Mouse (Mus musculus): Measurements from ENCODE around the gene Atf7ip. TPM values are rescaled to one million over a fixed set of nuclear protein-coding genes. Genes with fewer than 3 reads are reported as not detected.

Gene Atf7ip
- total and polyA plus RNA-seq, 3 experiments: 4.2 to 35.4 (median 29.7) TPM

GRCm38 (mm10) chr6:136463491-136463890 lies 42.5 kb upstream of the Atf7ip start (continued):
- no peak for TF ChIP-seq UBTF (IDR thresholded peaks at IDR 0.05; ENCODE audit: low read depth, low read length)
- no peak for TF ChIP-seq KAT2A (IDR thresholded peaks at IDR 0.05; ENCODE audit: insufficient replicate concordance, low read length)
- TF ChIP-seq MAX (IDR thresholded peaks at IDR 0.05; ENCODE audit: low read length): no peak; the same call in 1 of the 2 replicates
- peak; percentile 55; the same call in 1 of the 2 replicates for TF ChIP-seq TBP (conservative IDR thresholded peaks at IDR 0.05; ENCODE audit: low read depth, low read length)
- TF ChIP-seq USF1 (IDR thresholded peaks at IDR 0.05; ENCODE audit: low read depth, low read length): no peak
- peak; percentile 65 for TF ChIP-seq TCF12 (IDR thresholded peaks at IDR 0.05; ENCODE audit: low read depth, low read length)
- no peak for TF ChIP-seq ZKSCAN1 (IDR thresholded peaks at IDR 0.05; ENCODE audit: borderline replicate concordance, low read depth, low read length)
- peak; percentile 74 for TF ChIP-seq EP300 (IDR thresholded peaks at IDR 0.05; ENCODE audit: low read length)
- TF ChIP-seq SMC3 (IDR thresholded peaks at IDR 0.05; ENCODE audit: low read depth, low read length): peak; percentile 23
- TF ChIP-seq IRF4 (IDR thresholded peaks at IDR 0.05; ENCODE audit: low read depth, low read length): peak; percentile 56; the same call in 1 of the 2 replicates
- no peak for TF ChIP-seq CHD1 (IDR thresholded peaks at IDR 0.05; ENCODE audit: low read depth, low read length)

GRCm38 (mm10) chr6:136464121-136464621 lies 41.8 kb upstream of the Atf7ip start:
- H3K9me3 ChIP-seq (replicated peaks; ENCODE audit: low read length): peaks cover 7% of the 10 kb centered on the region
- peaks cover 0 to 6% of the 10 kb centered on the region in 2 experiments for H3K36me3 ChIP-seq (replicated peaks in 1 of 2; ENCODE audit: control insufficient read depth in 1 of 2, insufficient read depth in 1 of 2, low read length in 1 of 2)
- peak overlapping the region; percentile 57 to 63 (median 60) for H3K4me3 ChIP-seq (replicated peaks in 1 of 3; ENCODE audit: low read depth in 2 of 3, low read length in 2 of 3, poor library complexity in 1 of 3)
- DNase-seq (ENCODE audit: extremely low read depth): peak; percentile 91
- peak overlapping the region; percentile 57 for H3K4me2 ChIP-seq (ENCODE audit: insufficient read depth, low read depth, poor library complexity, severe bottlenecking)
- dilution Hi-C loops (cut with MboI; ENCODE audit: extremely low pct_ligation_motif_present, extremely low pct_unique_long_range_greater_than_20kb, low sequenced_read_pairs): no loop called here
- H3K9ac ChIP-seq (ENCODE audit: insufficient read depth, low read depth): peak overlapping the region; percentile 79
- peak overlapping the region; percentile 97 for H3K27ac ChIP-seq (ENCODE audit: insufficient read depth, low read depth)
- peaks cover 13 to 54% of the 10 kb centered on the region in 2 experiments for H3K4me1 ChIP-seq (ENCODE audit: control insufficient read depth in 1 of 2, insufficient read depth in 2 of 2)
- H3K79me2 ChIP-seq (replicated peaks; ENCODE audit: control insufficient read depth, extremely low read depth, insufficient read depth, poor library complexity, severe bottlenecking): no peaks in the 10 kb centered on the region
- in situ Hi-C loops (cut with MboI; ENCODE audit: low pct_ligation_motif_present, low pct_unique_long_range_greater_than_20kb, low sequenced_read_pairs): loop anchor here (5.0 kb wide), 1 partner anchor 37 kb away; no protein-coding TSS in a partner anchor
- H3K27me3 ChIP-seq (replicated peaks): no peaks in the 10 kb centered on the region
- no peak for TF ChIP-seq MAZ (IDR thresholded peaks at IDR 0.05; ENCODE audit: low read depth, low read length)
- no peak for TF ChIP-seq JUN (IDR thresholded peaks at IDR 0.05; ENCODE audit: insufficient read depth, low read depth, low read length)
- TF ChIP-seq ZKSCAN1 (IDR thresholded peaks at IDR 0.05; ENCODE audit: borderline replicate concordance, low read depth, low read length): no peak
- no peak for TF ChIP-seq RCOR1 (conservative IDR thresholded peaks at IDR 0.05; ENCODE audit: low read depth, low read length)
- no peak for TF ChIP-seq CTCF (conservative IDR thresholded peaks at IDR 0.05 in 1 of 2, IDR thresholded peaks at IDR 0.05 in 1 of 2; ENCODE audit: low read depth in 2 of 2, low read length in 2 of 2)
- TF ChIP-seq POLR2A (IDR thresholded peaks at IDR 0.05; ENCODE audit: low read depth, low read length): peak; percentile 59
- TF ChIP-seq MYC (IDR thresholded peaks at IDR 0.05; ENCODE audit: low read depth, low read length): peak; percentile 76
- no peak for TF ChIP-seq SMC3 (IDR thresholded peaks at IDR 0.05; ENCODE audit: low read depth, low read length)
- no peak for TF ChIP-seq JUND (conservative IDR thresholded peaks at IDR 0.05; ENCODE audit: low read depth, low read length)
- no peak for TF ChIP-seq HCFC1 (IDR thresholded peaks at IDR 0.05; ENCODE audit: low read depth, low read length)
- TF ChIP-seq ELF1 (IDR thresholded peaks at IDR 0.05; ENCODE audit: low read depth, low read length): no peak
- TF ChIP-seq PAX5 (IDR thresholded peaks at IDR 0.05; ENCODE audit: low read length): no peak
- TF ChIP-seq MAX (IDR thresholded peaks at IDR 0.05; ENCODE audit: low read length): peak; percentile 72; the same call in 1 of the 2 replicates
- TF ChIP-seq GABPA (IDR thresholded peaks at IDR 0.05; ENCODE audit: insufficient replicate concordance, low read depth, low read length): no peak
- no peak for TF ChIP-seq ZNF384 (IDR thresholded peaks at IDR 0.05; ENCODE audit: low read depth, low read length)
- TF ChIP-seq NELFE (IDR thresholded peaks at IDR 0.05; ENCODE audit: low read depth, low read length): no peak
- no peak for TF ChIP-seq EP300 (IDR thresholded peaks at IDR 0.05; ENCODE audit: low read length)
- peak; percentile 80 for TF ChIP-seq TCF12 (IDR thresholded peaks at IDR 0.05; ENCODE audit: low read depth, low read length)
- no peak for TF ChIP-seq USF1 (IDR thresholded peaks at IDR 0.05; ENCODE audit: low read depth, low read length)
- peak; percentile 78; the same call in 1 of the 2 replicates for TF ChIP-seq TBP (conservative IDR thresholded peaks at IDR 0.05; ENCODE audit: low read depth, low read length)
- no peak; the same call in 1 of the 2 replicates for TF ChIP-seq CHD1 (IDR thresholded peaks at IDR 0.05; ENCODE audit: low read depth, low read length)
- no peak for TF ChIP-seq MAFK (IDR thresholded peaks at IDR 0.05; ENCODE audit: insufficient replicate concordance, low read length)
- peak; percentile 86 for TF ChIP-seq ETS1 (conservative IDR thresholded peaks at IDR 0.05; ENCODE audit: low read depth, low read length)
- no peak for TF ChIP-seq USF2 (conservative IDR thresholded peaks at IDR 0.05; ENCODE audit: low read depth, low read length)
- TF ChIP-seq POLR2AphosphoS2 (IDR thresholded peaks at IDR 0.05; ENCODE audit: low read depth, low read length): no peak
- TF ChIP-seq NRF1 (IDR thresholded peaks at IDR 0.05; ENCODE audit: low read depth, low read length): peak; percentile 57; the same call in 1 of the 2 replicates
- TF ChIP-seq RAD21 (IDR thresholded peaks at IDR 0.05; ENCODE audit: low read depth, low read length): no peak; the same call in 1 of the 2 replicates
- peak; percentile 82 for TF ChIP-seq SIN3A (IDR thresholded peaks at IDR 0.05; ENCODE audit: low read length)
- TF ChIP-seq CHD2 (IDR thresholded peaks at IDR 0.05; ENCODE audit: low read length): no peak; the same call in 1 of the 2 replicates
- TF ChIP-seq BHLHE40 (IDR thresholded peaks at IDR 0.05; ENCODE audit: low read depth, low read length): peak; percentile 83
- TF ChIP-seq E2F4 (IDR thresholded peaks at IDR 0.05; ENCODE audit: insufficient replicate concordance, low read depth, low read length): no peak
- no peak for TF ChIP-seq UBTF (IDR thresholded peaks at IDR 0.05; ENCODE audit: low read depth, low read length)
- no peak for TF ChIP-seq ZC3H11A (IDR thresholded peaks at IDR 0.05; ENCODE audit: low read depth, low read length)
- TF ChIP-seq IRF4 (IDR thresholded peaks at IDR 0.05; ENCODE audit: low read depth, low read length): 0 out of 2 replicates have a peak, but pooled peaks have one; percentile 44
